Mouse (Mus musculus) left cerebral cortex, adult 18-20 months (tissue): ENCODE measurements around the gene Kpna7. TPM values are rescaled to one million over a fixed set of nuclear protein-coding genes. Genes with fewer than 3 reads are reported as not detected.

Source experiments
- DNase-seq, 2 experiments: peaks; one replicate each; pipeline ENCODE4 v3.0.0; 2021 to 2022; ENCODE audit warnings: low spot score in 2 of 2, mixed read lengths in 1 of 2
- total RNA-seq, 2 experiments: library from RNA; stranded (reverse); gene quantifications; 2 replicates each; pipeline ENCODE4 v1.2.3; 2021

Gene Kpna7
- total RNA-seq, 2 experiments from 2014 or later, result not detected

- peak; percentile 70 to 77 for DNase-seq
These were observed 118.8 kb downstream of the Kpna7 start for GRCm38 (mm10) chr5:144964872-144965638.

GRCm38 (mm10) chr5:144964465-144964864 lies 119.4 kb downstream of the Kpna7 start:
- DNase-seq, result no peak

- DNase-seq, result peak; percentile 52 to 66
These were observed 120.0 kb downstream of the Kpna7 start for GRCm38 (mm10) chr5:144963817-144964261.

GRCm38 (mm10) chr5:144963401-144963800 lies 120.4 kb downstream of the Kpna7 start:
- no peak for DNase-seq

GRCm38 (mm10) chr5:144958271-144958670 lies 125.6 kb downstream of the Kpna7 start:
- DNase-seq, result no peak

GRCm38 (mm10) chr5:144954432-144954831 lies 129.4 kb downstream of the Kpna7 start:
- no peak for DNase-seq

- no peak for DNase-seq
These were observed 131.2 kb downstream of the Kpna7 start for GRCm38 (mm10) chr5:144952592-144952991.

GRCm38 (mm10) chr5:144950428-144951051 lies 133.3 kb downstream of the Kpna7 start:
- DNase-seq, result no peak

- peak; percentile 44 to 63 for DNase-seq
These were observed 134.0 kb downstream of the Kpna7 start for GRCm38 (mm10) chr5:144949856-144950255.

- no peak for DNase-seq
These were observed 135.4 kb downstream of the Kpna7 start for GRCm38 (mm10) chr5:144948422-144948821.

GRCm38 (mm10) chr5:144948002-144948401 lies 135.8 kb downstream of the Kpna7 start:
- no peak for DNase-seq

GRCm38 (mm10) chr5:144946032-144946431 lies 137.8 kb downstream of the Kpna7 start:
- DNase-seq, result peak; percentile 50 to 56

GRCm38 (mm10) chr5:144944932-144945331 lies 138.9 kb downstream of the Kpna7 start:
- DNase-seq, result no peak

GRCm38 (mm10) chr5:144944370-144944769 lies 139.5 kb downstream of the Kpna7 start:
- DNase-seq, result no peak

- DNase-seq, result no peak
These were observed 140.5 kb downstream of the Kpna7 start for GRCm38 (mm10) chr5:144943346-144943745.

GRCm38 (mm10) chr5:144942431-144942830 lies 141.4 kb downstream of the Kpna7 start:
- peak; percentile 22 to 51 for DNase-seq

GRCm38 (mm10) chr5:144940904-144941303 lies 142.9 kb downstream of the Kpna7 start:
- no peak for DNase-seq

GRCm38 (mm10) chr5:144937304-144937703 lies 146.5 kb downstream of the Kpna7 start:
- DNase-seq, result peak; percentile 57 to 74
